Mouse (Mus musculus): ENCODE measurements at regions not wholly inside any gene's neighbourhood (a gene's known extent, or its start where the extent isn't known, plus 50 kb on each side); places are given as distances from the start of the nearest gene placed in this dataset.

DNA sequence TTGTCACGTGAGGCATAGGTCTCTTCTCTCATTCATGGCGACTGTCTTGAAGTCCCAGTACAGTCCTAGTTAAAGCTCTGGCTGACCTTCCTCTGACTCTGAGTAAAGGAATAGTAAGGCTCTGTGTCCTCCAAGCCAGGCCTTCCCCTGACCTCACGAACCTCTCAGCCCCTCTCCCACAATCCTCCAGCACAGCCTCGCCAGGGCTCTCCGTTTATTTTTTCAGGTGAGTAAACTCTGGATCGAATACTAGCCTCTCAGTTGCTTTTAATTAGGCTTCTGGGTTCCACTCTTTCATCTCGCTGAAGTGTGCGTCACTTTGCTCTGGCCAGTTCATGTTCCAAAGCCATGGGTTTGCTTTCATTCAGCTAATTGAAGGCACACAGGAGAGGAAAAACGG lies 133.8 kb downstream of the Mylk4 start:
- Histone ChIP-seq H3K27ac (replicated peaks) (no peak overlapping the region), H3K36me3 (replicated peaks) (no peaks in the 10 kb centered on the region), H3K4me3 (replicated peaks) (no peak overlapping the region), H3K27me3 (no peaks in the 10 kb centered on the region), H3K4me2 (no peak overlapping the region), H3K9ac (no peak overlapping the region), H3K4me1 (replicated peaks) (no peaks in the 10 kb centered on the region), H3K9me3 (replicated peaks) (no peaks in the 10 kb centered on the region)
- no peak for ATAC-seq (ENCODE audit: insufficient read depth)
- 53% methylated on average over 9 of the region's 9 CpGs for WGBS (ENCODE audit: insufficient replicate concordance)

- WGBS (ENCODE audit: insufficient replicate concordance): 43% methylated on average over 5 of the region's 5 CpGs
- no peaks in the 10 kb centered on the region for H3K27me3 ChIP-seq
- H3K27ac ChIP-seq (replicated peaks): no peak overlapping the region
- H3K4me3 ChIP-seq (replicated peaks): no peak overlapping the region
- H3K9ac ChIP-seq: no peak overlapping the region
- ATAC-seq (ENCODE audit: insufficient read depth): no peak
- H3K4me2 ChIP-seq: no peak overlapping the region
- no peaks in the 10 kb centered on the region for H3K4me1 ChIP-seq (replicated peaks)
- H3K9me3 ChIP-seq (replicated peaks): no peaks in the 10 kb centered on the region
- H3K36me3 ChIP-seq (replicated peaks): no peaks in the 10 kb centered on the region
Measured at GRCm38 (mm10) chr13:32643030-32643750, 140.6 kb downstream of the Mylk4 start.

- no peak overlapping the region for H3K27ac ChIP-seq (replicated peaks)
- no peak overlapping the region for H3K4me3 ChIP-seq (replicated peaks)
- no peaks in the 10 kb centered on the region for H3K27me3 ChIP-seq
- no peak for ATAC-seq (ENCODE audit: insufficient read depth)
- H3K4me1 ChIP-seq (replicated peaks): no peaks in the 10 kb centered on the region
- H3K36me3 ChIP-seq (replicated peaks): no peaks in the 10 kb centered on the region
- whole genome bisulfite sequencing (ENCODE audit: insufficient replicate concordance): 63% methylated on average over 2 of the region's 2 CpGs
- H3K4me2 ChIP-seq: no peak overlapping the region
- H3K9ac ChIP-seq: no peak overlapping the region
- no peaks in the 10 kb centered on the region for H3K9me3 ChIP-seq (replicated peaks)
Measured at GRCm38 (mm10) chr13:32640941-32641340, 142.8 kb downstream of the Mylk4 start.

- Histone ChIP-seq H3K4me1 (replicated peaks) (no peaks in the 10 kb centered on the region), H3K9me3 (replicated peaks) (no peaks in the 10 kb centered on the region), H3K9ac (no peak overlapping the region), H3K4me2 (no peak overlapping the region), H3K27ac (replicated peaks) (no peak overlapping the region), H3K36me3 (replicated peaks) (no peaks in the 10 kb centered on the region), H3K27me3 (no peaks in the 10 kb centered on the region), H3K4me3 (replicated peaks) (no peak overlapping the region)
- no peak for ATAC-seq (ENCODE audit: insufficient read depth)
Measured at GRCm38 (mm10) chr13:32630122-32630732, 153.5 kb downstream of the Mylk4 start.

DNA sequence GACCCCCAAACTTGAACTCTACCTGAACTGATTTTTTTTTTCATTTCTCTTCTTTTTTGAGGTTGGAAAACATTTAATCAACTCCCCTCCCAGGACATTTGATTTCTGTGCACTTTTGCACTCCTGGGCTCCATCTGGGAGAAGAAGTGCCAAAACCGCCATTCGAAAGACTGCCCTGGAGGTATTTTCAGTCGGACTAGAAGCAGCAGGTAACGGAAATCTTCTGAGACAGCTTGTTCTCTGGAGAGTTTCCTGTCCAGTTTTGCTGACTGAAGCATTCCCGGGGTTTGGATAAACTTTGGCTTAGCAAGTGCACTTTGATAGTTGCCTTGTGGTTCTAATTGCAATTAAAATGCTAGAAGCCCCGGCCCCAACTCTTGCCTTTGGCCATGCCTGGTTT lies 169.8 kb downstream of the Mylk4 start:
- no peaks in the 10 kb centered on the region for H3K9me3 ChIP-seq (replicated peaks)
- no peak overlapping the region for H3K27ac ChIP-seq (replicated peaks)
- no peaks in the 10 kb centered on the region for H3K36me3 ChIP-seq (replicated peaks)
- WGBS (ENCODE audit: insufficient replicate concordance): 52% methylated on average over 6 of the region's 6 CpGs
- H3K4me2 ChIP-seq: no peak overlapping the region
- no peaks in the 10 kb centered on the region for H3K27me3 ChIP-seq
- no peaks in the 10 kb centered on the region for H3K4me1 ChIP-seq (replicated peaks)
- no peak overlapping the region for H3K4me3 ChIP-seq (replicated peaks)
- ATAC-seq (ENCODE audit: insufficient read depth): no peak
- H3K9ac ChIP-seq: no peak overlapping the region

DNA sequence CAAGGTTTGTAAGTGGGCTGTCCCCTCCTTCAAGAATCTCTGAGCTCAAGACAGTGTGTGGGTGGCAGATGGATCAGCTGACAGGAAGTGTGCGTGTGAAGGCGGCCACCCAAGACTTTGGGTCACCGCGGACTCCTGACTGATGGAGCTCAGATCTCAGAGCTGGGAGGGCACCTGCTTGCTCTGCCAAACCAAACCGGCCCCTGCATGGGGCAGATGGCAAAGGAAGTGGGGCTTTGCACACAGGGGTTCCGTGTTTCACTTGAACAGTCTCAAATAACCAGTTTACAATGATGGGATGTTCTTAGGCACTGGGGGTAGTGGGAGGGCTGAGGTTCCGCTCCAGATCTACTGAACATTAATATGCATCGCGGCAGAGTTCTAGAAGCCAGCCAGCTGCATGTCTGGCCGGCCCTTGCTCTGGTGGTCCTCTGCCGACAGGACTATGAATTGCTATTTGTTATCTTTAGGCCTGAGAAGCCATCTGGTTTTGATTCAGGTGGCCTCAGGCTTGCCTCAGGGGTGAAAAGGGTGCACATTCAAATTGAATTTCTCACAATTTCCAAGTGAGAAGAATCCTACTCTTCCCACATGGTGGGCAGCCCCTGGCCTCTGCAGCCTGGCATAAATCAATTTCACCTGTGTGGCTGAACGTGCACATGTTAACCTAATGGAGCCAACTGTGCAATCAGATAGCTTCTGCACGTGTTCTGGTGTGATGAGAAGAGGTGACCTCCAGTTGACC lies 172.0 kb downstream of the Mylk4 start:
- Histone ChIP-seq H3K4me2 (no peak overlapping the region), H3K27ac (replicated peaks) (no peak overlapping the region), H3K9me3 (replicated peaks) (no peaks in the 10 kb centered on the region), H3K4me1 (replicated peaks) (no peaks in the 10 kb centered on the region), H3K4me3 (replicated peaks) (no peak overlapping the region), H3K9ac (no peak overlapping the region), H3K36me3 (replicated peaks) (no peaks in the 10 kb centered on the region), H3K27me3 (no peaks in the 10 kb centered on the region)
- no peak for ATAC-seq (ENCODE audit: insufficient read depth)
- WGBS (ENCODE audit: insufficient replicate concordance): 50% methylated on average over 13 of the region's 13 CpGs

DNA sequence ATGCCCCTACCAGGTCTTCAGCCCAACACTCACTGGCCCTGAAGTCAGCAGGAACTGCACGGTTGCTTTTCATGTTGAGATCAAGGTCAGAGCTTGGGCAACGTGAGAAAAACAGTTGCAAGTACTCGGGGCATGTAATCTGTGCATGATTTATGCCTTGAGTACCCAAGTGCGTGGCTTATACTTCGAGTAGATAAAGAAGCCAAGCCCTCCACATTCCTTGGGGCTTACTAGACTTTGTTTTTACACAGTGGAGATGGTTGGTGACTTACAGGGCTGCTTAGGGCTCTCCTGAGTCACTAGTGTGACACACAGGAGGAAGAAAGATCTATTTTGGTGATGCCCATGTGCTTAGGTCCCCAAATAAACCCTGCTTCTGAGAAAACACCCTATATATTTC lies 172.8 kb downstream of the Mylk4 start:
- H3K9ac ChIP-seq: no peak overlapping the region
- ATAC-seq (ENCODE audit: insufficient read depth): no peak
- H3K9me3 ChIP-seq (replicated peaks): no peaks in the 10 kb centered on the region
- H3K36me3 ChIP-seq (replicated peaks): no peaks in the 10 kb centered on the region
- H3K27ac ChIP-seq (replicated peaks): no peak overlapping the region
- 39% methylated on average over 5 of the region's 5 CpGs for WGBS (ENCODE audit: insufficient replicate concordance)
- no peak overlapping the region for H3K4me3 ChIP-seq (replicated peaks)
- no peak overlapping the region for H3K4me2 ChIP-seq
- H3K27me3 ChIP-seq: no peaks in the 10 kb centered on the region
- no peaks in the 10 kb centered on the region for H3K4me1 ChIP-seq (replicated peaks)

- no peak overlapping the region for H3K27ac ChIP-seq (replicated peaks)
- no peaks in the 10 kb centered on the region for H3K9me3 ChIP-seq (replicated peaks)
- H3K9ac ChIP-seq: no peak overlapping the region
- no peaks in the 10 kb centered on the region for H3K36me3 ChIP-seq (replicated peaks)
- no peak overlapping the region for H3K4me3 ChIP-seq (replicated peaks)
- WGBS (ENCODE audit: insufficient replicate concordance): 55% methylated on average over 3 of the region's 3 CpGs
- ATAC-seq (ENCODE audit: insufficient read depth): no peak
- H3K4me1 ChIP-seq (replicated peaks): no peaks in the 10 kb centered on the region
- no peak overlapping the region for H3K4me2 ChIP-seq
- no peaks in the 10 kb centered on the region for H3K27me3 ChIP-seq
Measured at GRCm38 (mm10) chr13:32608413-32608812, 175.3 kb downstream of the Mylk4 start.

DNA sequence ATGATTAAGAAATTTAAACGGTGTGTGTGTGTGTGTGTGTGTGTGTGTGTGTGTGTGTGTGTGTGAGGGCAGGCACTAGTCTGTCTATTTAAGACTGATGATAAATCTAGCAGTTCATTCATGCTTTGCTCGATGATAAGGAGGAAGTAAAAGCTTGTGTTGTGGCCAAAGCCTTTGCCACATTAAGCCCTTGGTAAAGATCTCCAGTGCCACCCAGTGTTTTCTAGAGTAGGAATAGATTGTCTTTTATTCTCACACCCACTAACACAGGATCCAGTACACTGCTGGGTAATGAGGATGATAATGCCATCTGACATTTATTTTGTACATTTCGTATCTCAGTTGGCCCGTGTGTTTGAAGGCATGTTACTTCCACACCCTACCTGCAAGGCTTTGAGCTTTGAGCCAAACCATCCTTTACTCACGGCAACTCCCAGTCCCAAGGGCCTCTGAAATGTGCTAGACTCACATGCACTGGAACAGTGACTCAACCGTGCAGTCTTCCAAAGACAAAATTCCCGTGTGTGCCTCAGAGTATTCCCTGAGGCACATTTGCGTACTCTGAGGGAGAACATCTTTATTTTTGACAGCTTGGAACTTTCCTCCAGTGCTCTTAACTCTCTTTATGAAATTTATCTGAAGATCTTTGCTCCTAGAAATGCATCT lies 179.7 kb downstream of the Mylk4 start:
- Histone ChIP-seq H3K27me3 (no peaks in the 10 kb centered on the region), H3K4me3 (replicated peaks) (no peak overlapping the region), H3K4me1 (replicated peaks) (no peaks in the 10 kb centered on the region), H3K27ac (replicated peaks) (no peak overlapping the region), H3K9me3 (replicated peaks) (no peaks in the 10 kb centered on the region), H3K9ac (no peak overlapping the region), H3K4me2 (no peak overlapping the region), H3K36me3 (replicated peaks) (no peaks in the 10 kb centered on the region)
- no peak for ATAC-seq (ENCODE audit: insufficient read depth)
- 58% methylated on average over 8 of the region's 8 CpGs for WGBS (ENCODE audit: insufficient replicate concordance)

DNA sequence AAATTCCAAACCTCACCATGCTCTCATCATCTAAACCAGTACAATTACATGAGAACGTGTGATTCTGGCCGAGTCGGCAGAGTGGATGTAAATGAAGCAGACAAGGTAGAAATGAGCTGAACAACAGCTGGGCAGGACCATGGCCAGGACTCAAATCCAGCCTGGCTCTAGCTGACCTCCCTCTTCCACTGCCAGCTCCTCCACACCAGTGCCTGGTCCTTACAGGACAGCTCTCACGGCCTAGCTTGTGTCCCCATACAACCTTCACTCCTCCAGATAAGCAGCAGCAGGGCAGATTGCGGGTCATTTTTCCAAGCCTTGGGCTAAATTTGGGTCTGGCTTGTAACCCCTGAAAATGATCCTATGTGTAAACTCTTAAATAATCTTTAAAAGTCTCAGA lies 182.4 kb downstream of the Mylk4 start:
- H3K36me3 ChIP-seq (replicated peaks): no peaks in the 10 kb centered on the region
- ATAC-seq (ENCODE audit: insufficient read depth): no peak
- no peaks in the 10 kb centered on the region for H3K27me3 ChIP-seq
- WGBS (ENCODE audit: insufficient replicate concordance): 60% methylated on average over 5 of the region's 5 CpGs
- no peak overlapping the region for H3K9ac ChIP-seq
- no peak overlapping the region for H3K4me2 ChIP-seq
- no peak overlapping the region for H3K27ac ChIP-seq (replicated peaks)
- no peaks in the 10 kb centered on the region for H3K4me1 ChIP-seq (replicated peaks)
- no peak overlapping the region for H3K4me3 ChIP-seq (replicated peaks)
- no peaks in the 10 kb centered on the region for H3K9me3 ChIP-seq (replicated peaks)

DNA sequence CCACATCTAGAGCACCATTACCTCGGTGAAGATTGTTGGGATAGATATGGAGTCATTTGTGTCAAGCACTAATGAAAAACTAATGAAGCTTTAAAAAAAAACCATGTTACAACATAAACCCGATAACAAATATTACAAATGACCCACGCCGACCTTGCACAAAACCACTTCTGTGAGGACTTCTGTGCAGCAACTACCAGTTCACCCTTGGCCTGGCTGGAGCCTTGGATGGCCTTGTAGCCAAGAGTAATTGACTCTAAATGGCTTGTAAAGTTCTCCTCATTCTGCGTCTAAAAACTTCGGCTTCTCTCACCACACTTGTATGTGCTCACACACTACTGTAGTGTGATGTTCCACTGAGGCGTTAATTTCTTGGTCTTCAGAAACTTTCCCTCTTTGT lies 190.1 kb downstream of the Mylk4 start:
- Histone ChIP-seq H3K27ac (replicated peaks) (no peak overlapping the region), H3K27me3 (no peaks in the 10 kb centered on the region), H3K9ac (no peak overlapping the region), H3K4me2 (no peak overlapping the region), H3K36me3 (replicated peaks) (no peaks in the 10 kb centered on the region), H3K9me3 (replicated peaks) (no peaks in the 10 kb centered on the region), H3K4me3 (replicated peaks) (no peak overlapping the region), H3K4me1 (replicated peaks) (no peaks in the 10 kb centered on the region)
- no peak for ATAC-seq (ENCODE audit: insufficient read depth)
- 74% methylated on average over 7 of the region's 7 CpGs for WGBS (ENCODE audit: insufficient replicate concordance)

All from liver, embryonic 15.5 days (tissue).